In the genomic region with DNA sequence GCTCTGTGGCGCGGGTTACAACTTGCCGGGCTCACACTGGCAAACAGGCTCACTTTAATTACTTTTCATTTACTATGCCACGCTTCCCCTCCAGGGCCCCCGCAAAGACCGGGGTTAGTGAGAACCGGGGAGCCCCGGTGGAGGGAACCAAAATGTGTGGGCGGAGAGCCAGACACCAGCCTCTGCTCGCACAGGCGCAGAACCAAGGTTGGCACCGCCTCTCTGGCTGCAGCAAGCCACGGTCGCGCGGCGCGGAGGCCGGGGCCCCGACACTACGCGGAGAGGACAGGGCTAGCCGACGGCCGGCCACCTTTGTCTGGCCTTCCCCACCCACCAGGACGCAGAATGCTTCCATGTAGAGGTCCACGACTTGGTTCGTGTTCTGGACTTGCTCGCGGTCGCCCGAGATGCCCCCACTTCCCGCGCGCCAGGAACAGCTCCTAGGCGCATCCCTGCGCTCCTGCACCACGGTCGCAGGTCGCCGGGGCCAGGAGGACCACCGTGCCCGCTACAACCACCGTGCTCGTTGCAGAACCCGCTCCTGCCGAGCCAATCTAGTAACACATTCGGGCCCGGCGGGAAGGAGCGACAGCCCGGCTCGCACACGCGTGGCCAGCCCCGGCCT, we compare ENCODE assay signal across 8 mouse cellular contexts. TPM values are rescaled to one million over a fixed set of nuclear protein-coding genes. Genes with fewer than 3 reads are reported as not detected.
DNase-seq lines count a peak whose midpoint lies in the region; ATAC-seq and TF ChIP-seq lines count a peak whose summit lies in the region.

No protein-coding gene starts in this region.

- H3K9me3 ChIP-seq in forebrain, embryonic 10.5 days, result no peaks in the 10 kb centered on the region
- H3K9me3 ChIP-seq in heart, embryonic 15.5 days (replicated peaks), result no peaks in the 10 kb centered on the region
- no peaks in the 10 kb centered on the region for H3K9me3 ChIP-seq in liver, embryonic 14.5 days (ENCODE audit: control insufficient read depth, low read length)
- no peaks in the 10 kb centered on the region for H3K9me3 ChIP-seq in stomach, embryonic 16.5 days (replicated peaks; ENCODE audit: control insufficient read depth, low read length)

- WGBS in forebrain, embryonic 10.5 days, result 1% methylated on average over 56 of the region's 56 CpGs
- WGBS in heart, embryonic 15.5 days, result under 1% methylated on average over 56 of the region's 56 CpGs
- under 1% methylated on average over 56 of the region's 56 CpGs for WGBS in liver, embryonic 14.5 days (ENCODE audit: insufficient replicate concordance)
- under 1% methylated on average over 56 of the region's 56 CpGs for WGBS in stomach, embryonic 16.5 days

- H3K4me3 ChIP-seq in brown adipose tissue, adult 24 weeks (ENCODE audit: insufficient read depth, low read depth, low read length), result peak overlapping the region; percentile 100
- peak overlapping the region; percentile 83 for H3K4me3 ChIP-seq in forebrain, embryonic 10.5 days
- H3K4me3 ChIP-seq in heart, embryonic 15.5 days, result peak overlapping the region; percentile 88
- H3K4me3 ChIP-seq in liver, embryonic 14.5 days (ENCODE audit: insufficient read depth in 1 of 2, low read depth in 2 of 2, low read length in 2 of 2), result peak overlapping the region; percentile 64 to 80
- peak overlapping the region; percentile 86 for H3K4me3 ChIP-seq in stomach, embryonic 16.5 days (replicated peaks; ENCODE audit: low read length)

- H3K4me2 ChIP-seq in heart, embryonic 15.5 days, result peak overlapping the region; percentile 72
- H3K4me2 ChIP-seq in liver, embryonic 14.5 days (ENCODE audit: low read depth), result peak overlapping the region; percentile 62
- H3K4me2 ChIP-seq in stomach, embryonic 16.5 days (ENCODE audit: low read depth, low read length), result peak overlapping the region; percentile 80

- TF ChIP-seq EP300 in liver, embryonic 14.5 days (IDR thresholded peaks at IDR 0.05; ENCODE audit: low read depth), result no peak

- TF ChIP-seq CTCF in liver, embryonic 14.5 days (IDR thresholded peaks at IDR 0.05; ENCODE audit: low read depth), result no peak

- peak overlapping the region; percentile 86 for H3K9ac ChIP-seq in heart, embryonic 15.5 days
- peak overlapping the region; percentile 77 for H3K9ac ChIP-seq in liver, embryonic 14.5 days (replicated peaks)
- H3K9ac ChIP-seq in stomach, embryonic 16.5 days (ENCODE audit: low read length), result peak overlapping the region; percentile 94

- DNase-seq in CD4-positive helper T cell, adult 2 months (ENCODE audit: low read depth, low spot score), result peak; percentile 90
- peak; percentile 66 for DNase-seq in forebrain, embryonic 10.5 days (ENCODE audit: extremely low spot score, low spot score)
- peak; percentile 86 to 90 for DNase-seq in kidney, postnatal 25 days
- DNase-seq in liver, embryonic 14.5 days (ENCODE audit: low read depth in 3 of 3, low spot score in 3 of 3), result peak in 2 of 3 experiments; percentile 50 to 59
- peak; percentile 74 for DNase-seq in neural tube, embryonic 10.5 days (ENCODE audit: extremely low spot score, low spot score)

- H3K27ac ChIP-seq in brown adipose tissue, adult 24 weeks (replicated peaks; ENCODE audit: low read depth, low read length), result peak overlapping the region; percentile 89
- H3K27ac ChIP-seq in forebrain, embryonic 10.5 days, result peak overlapping the region; percentile 91
- peak overlapping the region; percentile 96 for H3K27ac ChIP-seq in heart, embryonic 15.5 days
- H3K27ac ChIP-seq in liver, embryonic 14.5 days, result no peak overlapping the region
- H3K27ac ChIP-seq in stomach, embryonic 16.5 days (ENCODE audit: low read length), result peak overlapping the region; percentile 95

- H3K36me3 ChIP-seq in forebrain, embryonic 10.5 days (replicated peaks), result 0 out of 2 replicates have a peak, but pooled peaks cover 3% of the 10 kb centered on the region
- H3K36me3 ChIP-seq in heart, embryonic 15.5 days, result no peaks in the 10 kb centered on the region
- no peaks in the 10 kb centered on the region for H3K36me3 ChIP-seq in liver, embryonic 14.5 days (replicated peaks; ENCODE audit: control insufficient read depth, insufficient read depth, low read depth)
- H3K36me3 ChIP-seq in stomach, embryonic 16.5 days (ENCODE audit: control insufficient read depth, insufficient read depth, low read length), result no peaks in the 10 kb centered on the region

- peaks cover 13% of the 10 kb centered on the region for H3K4me1 ChIP-seq in brown adipose tissue, adult 24 weeks (ENCODE audit: control insufficient read depth, insufficient read depth, insufficient read length, low read length)
- H3K4me1 ChIP-seq in forebrain, embryonic 10.5 days, result peaks cover 27% of the 10 kb centered on the region
- peaks cover 39% of the 10 kb centered on the region for H3K4me1 ChIP-seq in heart, embryonic 15.5 days (replicated peaks)
- peaks cover 18 to 19% of the 10 kb centered on the region in 2 experiments for H3K4me1 ChIP-seq in liver, embryonic 14.5 days (replicated peaks; ENCODE audit: control insufficient read depth in 2 of 2, insufficient read depth in 2 of 2, low read length in 1 of 2)
- H3K4me1 ChIP-seq in stomach, embryonic 16.5 days (ENCODE audit: control insufficient read depth, insufficient read depth, low read length), result peaks cover 21% of the 10 kb centered on the region

- no peaks in the 10 kb centered on the region for H3K27me3 ChIP-seq in forebrain, embryonic 10.5 days (ENCODE audit: poor library complexity, severe bottlenecking)
- no peaks in the 10 kb centered on the region for H3K27me3 ChIP-seq in heart, embryonic 15.5 days
- no peaks in the 10 kb centered on the region for H3K27me3 ChIP-seq in liver, embryonic 14.5 days (ENCODE audit: control insufficient read depth, insufficient read depth, low read length)
- no peaks in the 10 kb centered on the region for H3K27me3 ChIP-seq in stomach, embryonic 16.5 days (ENCODE audit: control insufficient read depth, insufficient read depth, low read length)

- ATAC-seq in heart, embryonic 15.5 days (replicated peaks; ENCODE audit: insufficient number of reproducible peaks, insufficient read depth, low FRiP score, low read depth), result peak; percentile 58
- peak; percentile 77 for ATAC-seq in liver, embryonic 14.5 days (ENCODE audit: insufficient read depth)
- ATAC-seq in stomach, embryonic 16.5 days (ENCODE audit: insufficient read depth, low FRiP score), result peak; percentile 79

RNA-seq across cellular contexts. Expression of gene Lrch1, which starts 0.8 kb away (rescaled TPM):
- 3.8 and 7.1 TPM in 2 replicates for polyA plus RNA-seq in brown adipose tissue, adult 24 weeks (2012; ENCODE audit: insufficient read depth, insufficient read length, missing spikeins)
- polyA plus RNA-seq in forebrain, embryonic 10.5 days (2016; fragmentation: Nextera tagmentation; extraction: Ambion mirVana), result 6.4 and 6.5 TPM in 2 replicates
- 10.9 and 12.6 TPM in 2 replicates for polyA plus RNA-seq in heart, embryonic 15.5 days (2015; fragmentation: Nextera tagmentation; extraction: Ambion mirVana)
- polyA plus RNA-seq in liver, embryonic 14.5 days (2012; rRNA removed), result 2.7 and 2.8 TPM in 2 replicates
- polyA plus RNA-seq in liver, embryonic 14.5 days (2014; fragmentation: Nextera tagmentation; extraction: Ambion mirVana), result 3.4 and 4.4 TPM in 2 replicates
- polyA plus RNA-seq in stomach, embryonic 16.5 days (2015; fragmentation: Nextera tagmentation; extraction: Ambion mirVana), result 12.4 and 13.2 TPM in 2 replicates
